Mouse (Mus musculus): ENCODE data around the gene Tstd1. TPM values are rescaled to one million over a fixed set of nuclear protein-coding genes. Genes with fewer than 3 reads are reported as not detected.

The Tstd1 gene
- polyA plus RNA-seq, 1 experiment from 2014 or later, result 4.3 TPM

- Histone ChIP-seq H3K27me3 (ENCODE audit: control insufficient read depth, insufficient read depth, low read length) (no peaks in the 10 kb centered on the region), H3K4me1 (replicated peaks; ENCODE audit: control insufficient read depth, insufficient read depth, low read length) (no peaks in the 10 kb centered on the region), H3K36me3 (ENCODE audit: control insufficient read depth, insufficient read depth, low read length) (no peaks in the 10 kb centered on the region), H3K27ac (ENCODE audit: low read depth, low read length) (no peak overlapping the region), H3K4me3 (ENCODE audit: low read depth, low read length) (no peak overlapping the region), H3K9ac (ENCODE audit: low read depth, low read length) (no peak overlapping the region), H3K9me3 (ENCODE audit: control insufficient read depth, low read length) (no peaks in the 10 kb centered on the region), H3K4me2 (replicated peaks; ENCODE audit: low read depth, low read length) (no peak overlapping the region)
- DNase-seq (ENCODE audit: low spot score) (no peak), ATAC-seq (ENCODE audit: low FRiP score) (no peak)
- WGBS, result 80% methylated on average over 5 of the region's 5 CpGs
Measured at GRCm38 (mm10) chr1:171424638-171425037, 6.0 kb downstream of the Tstd1 start.

DNA sequence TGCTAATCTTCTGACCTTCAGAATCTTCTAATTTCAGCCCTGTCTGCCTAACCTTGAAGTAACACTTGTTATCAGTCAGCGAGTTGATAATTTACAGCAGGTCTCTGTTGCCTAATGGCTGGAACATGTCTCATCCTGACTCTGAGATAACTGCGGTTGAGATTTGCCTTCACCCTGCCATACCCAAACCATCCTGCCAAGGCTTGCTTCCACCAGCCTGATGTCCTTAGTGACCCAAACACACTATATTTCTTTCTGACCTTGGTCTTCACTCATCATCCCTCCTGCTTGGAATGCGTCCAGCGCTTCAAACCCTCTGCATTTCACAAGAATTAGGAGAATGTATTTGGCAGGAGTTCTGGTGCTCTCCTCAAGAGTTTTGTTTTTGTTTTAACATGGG is 6.5 kb downstream of the Tstd1 start:
- H3K9ac ChIP-seq (ENCODE audit: low read depth, low read length), result no peak overlapping the region
- DNase-seq (ENCODE audit: low spot score) (no peak), ATAC-seq (ENCODE audit: low FRiP score) (no peak)
- H3K4me2 ChIP-seq (replicated peaks; ENCODE audit: low read depth, low read length), result no peak overlapping the region
- 83% methylated on average over 4 of the region's 4 CpGs for WGBS
- H3K27me3 ChIP-seq (ENCODE audit: control insufficient read depth, insufficient read depth, low read length), result no peaks in the 10 kb centered on the region
- H3K27ac ChIP-seq (ENCODE audit: low read depth, low read length), result no peak overlapping the region
- H3K36me3 ChIP-seq (ENCODE audit: control insufficient read depth, insufficient read depth, low read length), result no peaks in the 10 kb centered on the region
- H3K4me3 ChIP-seq (ENCODE audit: low read depth, low read length), result no peak overlapping the region
- H3K9me3 ChIP-seq (ENCODE audit: control insufficient read depth, low read length), result no peaks in the 10 kb centered on the region
- H3K4me1 ChIP-seq (replicated peaks; ENCODE audit: control insufficient read depth, insufficient read depth, low read length), result no peaks in the 10 kb centered on the region

GRCm38 (mm10) chr1:171432158-171432557 is 13.5 kb downstream of the Tstd1 start:
- no peak overlapping the region for H3K27ac ChIP-seq (ENCODE audit: low read depth, low read length)
- H3K4me1 ChIP-seq (replicated peaks; ENCODE audit: control insufficient read depth, insufficient read depth, low read length), result no peaks in the 10 kb centered on the region
- peaks cover 6% of the 10 kb centered on the region for H3K27me3 ChIP-seq (ENCODE audit: control insufficient read depth, insufficient read depth, low read length)
- no peak overlapping the region for H3K9ac ChIP-seq (ENCODE audit: low read depth, low read length)
- WGBS, result 85% methylated on average over 5 of the region's 5 CpGs
- no peak overlapping the region for H3K4me3 ChIP-seq (ENCODE audit: low read depth, low read length)
- H3K4me2 ChIP-seq (replicated peaks; ENCODE audit: low read depth, low read length), result no peak overlapping the region
- ATAC-seq (ENCODE audit: low FRiP score) (no peak), DNase-seq (ENCODE audit: low spot score) (no peak)
- no peaks in the 10 kb centered on the region for H3K9me3 ChIP-seq (ENCODE audit: control insufficient read depth, low read length)
- H3K36me3 ChIP-seq (ENCODE audit: control insufficient read depth, insufficient read depth, low read length), result no peaks in the 10 kb centered on the region

GRCm38 (mm10) chr1:171435288-171435814 is 16.7 kb downstream of the Tstd1 start:
- Histone ChIP-seq H3K9me3 (ENCODE audit: control insufficient read depth, low read length) (no peaks in the 10 kb centered on the region), H3K4me1 (replicated peaks; ENCODE audit: control insufficient read depth, insufficient read depth, low read length) (no peaks in the 10 kb centered on the region), H3K4me2 (replicated peaks; ENCODE audit: low read depth, low read length) (no peak overlapping the region), H3K4me3 (ENCODE audit: low read depth, low read length) (no peak overlapping the region), H3K9ac (ENCODE audit: low read depth, low read length) (no peak overlapping the region), H3K27me3 (ENCODE audit: control insufficient read depth, insufficient read depth, low read length) (peaks cover 21% of the 10 kb centered on the region), H3K27ac (ENCODE audit: low read depth, low read length) (no peak overlapping the region), H3K36me3 (ENCODE audit: control insufficient read depth, insufficient read depth, low read length) (no peaks in the 10 kb centered on the region)
- DNase-seq (ENCODE audit: low spot score) (no peak), ATAC-seq (ENCODE audit: low FRiP score) (no peak)
- WGBS, result 68% methylated on average over 7 of the region's 7 CpGs

DNA sequence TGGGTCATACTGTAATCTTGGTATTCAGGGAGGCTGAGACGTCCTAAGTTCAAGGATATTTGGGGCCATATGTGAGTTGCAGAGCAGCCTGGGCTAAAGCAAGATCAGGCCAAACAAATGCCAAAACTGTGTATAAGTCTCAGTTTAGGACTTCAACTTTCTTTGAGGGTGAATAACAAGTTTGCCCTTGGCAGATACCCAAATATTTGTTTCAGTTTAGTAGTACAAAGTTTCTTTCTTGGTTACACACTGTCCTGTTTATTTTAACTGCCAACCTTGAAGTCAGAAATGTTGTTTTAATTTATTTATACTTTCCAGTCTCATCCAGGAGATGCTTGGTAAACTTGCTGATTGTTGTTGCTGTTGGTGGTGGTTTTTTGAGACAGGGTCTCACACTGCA is 17.3 kb downstream of the Tstd1 start:
- no peak for ATAC-seq (ENCODE audit: low FRiP score)
- H3K9ac ChIP-seq (ENCODE audit: low read depth, low read length), result no peak overlapping the region
- no peaks in the 10 kb centered on the region for H3K9me3 ChIP-seq (ENCODE audit: control insufficient read depth, low read length)
- H3K4me3 ChIP-seq (ENCODE audit: low read depth, low read length), result no peak overlapping the region
- DNase-seq (ENCODE audit: low spot score), result no peak
- no peaks in the 10 kb centered on the region for H3K36me3 ChIP-seq (ENCODE audit: control insufficient read depth, insufficient read depth, low read length)
- no peaks in the 10 kb centered on the region for H3K4me1 ChIP-seq (replicated peaks; ENCODE audit: control insufficient read depth, insufficient read depth, low read length)
- peaks cover 21% of the 10 kb centered on the region for H3K27me3 ChIP-seq (ENCODE audit: control insufficient read depth, insufficient read depth, low read length)
- WGBS, result 76% methylated on average over 1 of the region's 1 CpGs
- H3K27ac ChIP-seq (ENCODE audit: low read depth, low read length), result no peak overlapping the region
- no peak overlapping the region for H3K4me2 ChIP-seq (replicated peaks; ENCODE audit: low read depth, low read length)

DNA sequence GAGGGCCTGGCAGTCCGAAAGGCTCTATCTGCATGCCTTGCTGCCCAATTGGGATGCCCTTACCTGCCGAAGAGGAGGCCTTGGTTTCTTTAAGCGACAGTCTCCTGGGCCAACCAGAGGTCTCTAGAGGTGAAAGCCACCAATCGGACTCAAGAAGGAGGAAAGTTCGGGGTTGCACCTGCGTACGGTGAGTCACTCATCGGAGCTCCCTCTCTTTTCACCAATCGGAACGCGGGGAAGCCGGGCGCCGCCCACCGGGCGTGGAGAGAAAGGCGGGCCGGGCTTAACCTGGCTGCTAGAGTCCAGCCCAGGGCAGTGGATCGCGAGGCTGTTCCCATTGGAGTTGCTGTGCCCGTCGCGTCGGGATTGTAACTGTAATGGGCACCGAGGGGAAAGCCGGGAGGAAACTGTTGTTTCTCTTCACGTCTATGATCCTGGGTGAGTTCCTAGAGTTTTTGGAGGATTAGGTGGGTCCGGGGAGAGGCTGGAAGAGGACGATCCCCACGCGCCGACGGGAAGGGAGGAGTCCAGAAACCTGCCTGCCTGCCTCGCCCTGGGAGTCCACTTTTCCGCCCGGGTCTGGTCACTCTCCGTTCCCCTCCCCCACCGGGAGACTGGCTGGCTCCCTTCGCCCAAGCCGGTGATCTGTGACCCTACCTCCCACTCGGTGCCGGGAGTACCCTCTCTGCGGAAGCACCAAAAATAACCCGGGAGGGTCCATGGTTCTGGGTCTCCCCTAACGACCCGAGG is 18.8 kb downstream of the Tstd1 start, which contains the start of gene F11r:
F11r (plus strand) TSS at position 272 of the 750 bp plus-strand sequence.
- WGBS, result 1% methylated on average over 43 of the region's 46 CpGs
- H3K27ac ChIP-seq (ENCODE audit: low read depth, low read length), result no peak within 1 kb of the TSS
- H3K4me2 ChIP-seq (replicated peaks; ENCODE audit: low read depth, low read length), result peak within 1 kb of the TSS; percentile 57
- peak within 1 kb of the TSS; percentile 38; the same call in 1 of the 2 replicates for H3K9ac ChIP-seq (ENCODE audit: low read depth, low read length)
- peak within 1 kb of the TSS; percentile 33 for H3K4me3 ChIP-seq (ENCODE audit: low read depth, low read length)
- peaks cover 21% of the 10 kb centered on the region for H3K27me3 ChIP-seq (ENCODE audit: control insufficient read depth, insufficient read depth, low read length)
- no peaks in the 10 kb centered on the region for H3K36me3 ChIP-seq (ENCODE audit: control insufficient read depth, insufficient read depth, low read length)
- ATAC-seq (ENCODE audit: low FRiP score) (peak; percentile 70; the same call in 1 of the 2 replicates), DNase-seq (ENCODE audit: low spot score) (peak; percentile 73)
- no peaks in the 10 kb centered on the region for H3K9me3 ChIP-seq (ENCODE audit: control insufficient read depth, low read length)
- no peaks in the 10 kb centered on the region for H3K4me1 ChIP-seq (replicated peaks; ENCODE audit: control insufficient read depth, insufficient read depth, low read length)

- H3K36me3 ChIP-seq (ENCODE audit: control insufficient read depth, insufficient read depth, low read length), result no peaks in the 10 kb centered on the region
- peaks cover 21% of the 10 kb centered on the region for H3K27me3 ChIP-seq (ENCODE audit: control insufficient read depth, insufficient read depth, low read length)
- H3K4me2 ChIP-seq (replicated peaks; ENCODE audit: low read depth, low read length), result peak overlapping the region; percentile 57
- peak; percentile 51 for DNase-seq (ENCODE audit: low spot score)
- H3K27ac ChIP-seq (ENCODE audit: low read depth, low read length), result no peak overlapping the region
- no peak for ATAC-seq (ENCODE audit: low FRiP score)
- H3K9me3 ChIP-seq (ENCODE audit: control insufficient read depth, low read length), result no peaks in the 10 kb centered on the region
- no peak overlapping the region for H3K9ac ChIP-seq (ENCODE audit: low read depth, low read length)
- H3K4me3 ChIP-seq (ENCODE audit: low read depth, low read length), result peak overlapping the region; percentile 33
- H3K4me1 ChIP-seq (replicated peaks; ENCODE audit: control insufficient read depth, insufficient read depth, low read length), result no peaks in the 10 kb centered on the region
- WGBS, result 5% methylated on average over 18 of the region's 18 CpGs
Measured at GRCm38 (mm10) chr1:171438014-171438670, 19.5 kb downstream of the Tstd1 start.

DNA sequence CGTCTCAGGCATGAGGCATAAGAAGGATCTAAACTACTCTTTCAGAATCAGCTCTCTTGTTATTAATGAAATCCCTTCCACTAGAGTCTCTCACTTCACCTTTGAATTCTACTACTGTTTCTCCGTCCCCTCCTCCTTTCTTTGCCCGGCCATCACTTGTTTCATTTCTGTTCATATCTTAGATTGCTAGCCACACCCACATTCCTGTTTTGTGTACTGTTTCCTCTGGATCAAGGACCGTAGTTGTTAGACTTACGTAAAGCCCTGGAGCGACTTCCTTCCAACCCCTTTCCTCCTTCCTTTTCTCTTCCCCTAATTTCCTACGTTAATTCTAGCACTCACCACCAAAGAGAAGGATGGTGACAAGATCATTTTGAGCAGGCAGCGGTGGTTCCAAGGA is 20.4 kb downstream of the Tstd1 start:
- no peak for DNase-seq (ENCODE audit: low spot score)
- H3K27me3 ChIP-seq (ENCODE audit: control insufficient read depth, insufficient read depth, low read length), result peaks cover 21% of the 10 kb centered on the region
- H3K4me2 ChIP-seq (replicated peaks; ENCODE audit: low read depth, low read length), result no peak overlapping the region
- no peak overlapping the region for H3K27ac ChIP-seq (ENCODE audit: low read depth, low read length)
- no peak overlapping the region for H3K9ac ChIP-seq (ENCODE audit: low read depth, low read length)
- H3K36me3 ChIP-seq (ENCODE audit: control insufficient read depth, insufficient read depth, low read length), result no peaks in the 10 kb centered on the region
- no peak overlapping the region for H3K4me3 ChIP-seq (ENCODE audit: low read depth, low read length)
- 56% methylated on average over 8 of the region's 8 CpGs for WGBS
- no peak for ATAC-seq (ENCODE audit: low FRiP score)
- H3K9me3 ChIP-seq (ENCODE audit: control insufficient read depth, low read length), result no peaks in the 10 kb centered on the region
- no peaks in the 10 kb centered on the region for H3K4me1 ChIP-seq (replicated peaks; ENCODE audit: control insufficient read depth, insufficient read depth, low read length)

All from hindbrain, embryonic 11.5 days (tissue).